ENCODE assay signal across 19 mouse cellular contexts in genomic region chr13:97491865-97492847, GRCm38 (mm10).
DNase-seq lines count a peak whose midpoint lies in the region; ATAC-seq and TF ChIP-seq lines count a peak whose summit lies in the region.
"Had no signal": no experiment of that assay in that cellular context is flagged by ENCODE, and none has a peak within 500 bp of the region (broad histone marks: within the 10 kb centered on the region; RNA-seq: fewer than 3 reads in every experiment).

No protein-coding gene starts in this region.

- WGBS in embryonic facial prominence, embryonic 15.5 days = 90% methylated on average over 19 of the region's 19 CpGs
- 93% methylated on average over 19 of the region's 19 CpGs for WGBS in embryonic facial prominence, embryonic 10.5 days
- WGBS in hindbrain, embryonic 13.5 days = 94% methylated on average over 19 of the region's 19 CpGs
- 93% methylated on average over 19 of the region's 19 CpGs for WGBS in neural tube, embryonic 15.5 days
- WGBS in forebrain, postnatal 0 days = 90% methylated on average over 19 of the region's 19 CpGs

- no peaks in the 10 kb centered on the region for H3K27me3 ChIP-seq in embryonic facial prominence, embryonic 15.5 days
- H3K27me3 ChIP-seq in embryonic facial prominence, embryonic 10.5 days (replicated peaks; ENCODE audit: low read depth, poor library complexity, severe bottlenecking) = 0 out of 2 replicates have a peak, but pooled peaks cover 9% of the 10 kb centered on the region
- H3K27me3 ChIP-seq in E14TG2a.4 (ENCODE audit: insufficient read depth, low read length) = no peaks in the 10 kb centered on the region
- no peaks in the 10 kb centered on the region for H3K27me3 ChIP-seq in hindbrain, embryonic 13.5 days
- no peaks in the 10 kb centered on the region for H3K27me3 ChIP-seq in neural tube, embryonic 15.5 days (replicated peaks)
- H3K27me3 ChIP-seq in forebrain, postnatal 0 days (ENCODE audit: insufficient read depth, low read length) = no peaks in the 10 kb centered on the region
- H3K27me3 ChIP-seq: neural tube, embryonic 13.5 days; stomach, embryonic 15.5 days had no signal

- DNase-seq in embryonic facial prominence, embryonic 10.5 days (ENCODE audit: low spot score) = no peak
- DNase-seq in frontal cortex, adult 2 months (ENCODE audit: extremely low spot score in 1 of 2, low spot score in 1 of 2) = peak; percentile 78 to 88
- DNase-seq in left cerebral cortex, postnatal 25 days (ENCODE audit: low spot score in 2 of 2) = peak; percentile 57 to 96
- DNase-seq in forebrain, postnatal 0 days = no peak
- DNase-seq: adrenal gland, postnatal 36 days; cerebellum, adult 9-10 months; kidney, adult 8-10 months; kidney, postnatal 25 days; liver; lung, adult 18-20 months; thymus, postnatal 25 days had no signal

- H3K9me3 ChIP-seq in embryonic facial prominence, embryonic 15.5 days (replicated peaks) = no peaks in the 10 kb centered on the region
- H3K9me3 ChIP-seq in embryonic facial prominence, embryonic 10.5 days = no peaks in the 10 kb centered on the region
- H3K9me3 ChIP-seq in E14TG2a.4 (ENCODE audit: low read length) = no peaks in the 10 kb centered on the region
- H3K9me3 ChIP-seq in hindbrain, embryonic 13.5 days = no peaks in the 10 kb centered on the region
- no peaks in the 10 kb centered on the region for H3K9me3 ChIP-seq in neural tube, embryonic 15.5 days (replicated peaks)
- no peaks in the 10 kb centered on the region for H3K9me3 ChIP-seq in forebrain, postnatal 0 days (ENCODE audit: low read length)
- H3K9me3 ChIP-seq: neural tube, embryonic 13.5 days; stomach, embryonic 15.5 days had no signal

- peaks cover 52% of the 10 kb centered on the region for H3K4me1 ChIP-seq in embryonic facial prominence, embryonic 15.5 days
- peaks cover 57% of the 10 kb centered on the region for H3K4me1 ChIP-seq in embryonic facial prominence, embryonic 10.5 days
- peaks cover 93% of the 10 kb centered on the region for H3K4me1 ChIP-seq in E14TG2a.4 (replicated peaks; ENCODE audit: low read depth, low read length)
- peaks cover 33% of the 10 kb centered on the region for H3K4me1 ChIP-seq in hindbrain, embryonic 13.5 days (replicated peaks)
- H3K4me1 ChIP-seq in neural tube, embryonic 15.5 days = peaks cover 26% of the 10 kb centered on the region
- H3K4me1 ChIP-seq in forebrain, postnatal 0 days (ENCODE audit: insufficient read depth) = no peaks in the 10 kb centered on the region

- no peak for ATAC-seq in embryonic facial prominence, embryonic 15.5 days (ENCODE audit: insufficient number of reproducible peaks, low FRiP score, low TSS enrichment, low read depth)
- no peak for ATAC-seq in hindbrain, embryonic 13.5 days (ENCODE audit: low FRiP score)
- no peak for ATAC-seq in neural tube, embryonic 15.5 days (ENCODE audit: low FRiP score)
- ATAC-seq in forebrain, postnatal 0 days = no peak
- ATAC-seq: CD4-positive, CD25-positive, alpha-beta regulatory T cell, adult 4 months; inflammation-experienced regulatory T-cells, adult 6 months had no signal

- no peak overlapping the region for H3K9ac ChIP-seq in embryonic facial prominence, embryonic 15.5 days
- no peak overlapping the region for H3K9ac ChIP-seq in hindbrain, embryonic 13.5 days
- H3K9ac ChIP-seq in neural tube, embryonic 15.5 days (replicated peaks) = no peak overlapping the region
- H3K9ac ChIP-seq in forebrain, postnatal 0 days = no peak overlapping the region
- H3K9ac ChIP-seq: neural tube, embryonic 13.5 days; stomach, embryonic 15.5 days had no signal

- no peak for TF ChIP-seq CTCF in E14TG2a.4 (conservative IDR thresholded peaks at IDR 0.05; ENCODE audit: low read length)
- TF ChIP-seq CTCF in forebrain, postnatal 0 days (IDR thresholded peaks at IDR 0.05; ENCODE audit: low read depth) = no peak

- H3K4me2 ChIP-seq in embryonic facial prominence, embryonic 15.5 days (replicated peaks) = no peak overlapping the region
- no peak overlapping the region for H3K4me2 ChIP-seq in hindbrain, embryonic 13.5 days
- H3K4me2 ChIP-seq in neural tube, embryonic 15.5 days = no peak overlapping the region
- no peak overlapping the region for H3K4me2 ChIP-seq in forebrain, postnatal 0 days (ENCODE audit: low read depth)
- H3K4me2 ChIP-seq: neural tube, embryonic 13.5 days; stomach, embryonic 15.5 days had no signal

- no peak overlapping the region for H3K4me3 ChIP-seq in embryonic facial prominence, embryonic 15.5 days (replicated peaks)
- H3K4me3 ChIP-seq in embryonic facial prominence, embryonic 10.5 days = no peak overlapping the region
- H3K4me3 ChIP-seq in E14TG2a.4 (replicated peaks; ENCODE audit: low read length) = 0 out of 2 replicates have a peak overlapping the region, but pooled peaks have one; percentile 24
- H3K4me3 ChIP-seq in hindbrain, embryonic 13.5 days = no peak overlapping the region
- H3K4me3 ChIP-seq in neural tube, embryonic 15.5 days (replicated peaks) = no peak overlapping the region
- H3K4me3 ChIP-seq in forebrain, postnatal 0 days (ENCODE audit: low read depth, low read length) = no peak overlapping the region
- H3K4me3 ChIP-seq: neural tube, embryonic 13.5 days; stomach, embryonic 15.5 days had no signal

- 0 out of 2 replicates have a peak overlapping the region, but pooled peaks have one; percentile 39 for H3K27ac ChIP-seq in embryonic facial prominence, embryonic 15.5 days (replicated peaks)
- no peak overlapping the region for H3K27ac ChIP-seq in embryonic facial prominence, embryonic 10.5 days (replicated peaks)
- no peak overlapping the region for H3K27ac ChIP-seq in hindbrain, embryonic 13.5 days
- H3K27ac ChIP-seq in neural tube, embryonic 15.5 days (replicated peaks) = no peak overlapping the region
- H3K27ac ChIP-seq in forebrain, postnatal 0 days (ENCODE audit: low read depth, low read length) = no peak overlapping the region
- H3K27ac ChIP-seq: neural tube, embryonic 13.5 days; stomach, embryonic 15.5 days had no signal

- H3K36me3 ChIP-seq in embryonic facial prominence, embryonic 15.5 days = no peaks in the 10 kb centered on the region
- no peaks in the 10 kb centered on the region for H3K36me3 ChIP-seq in embryonic facial prominence, embryonic 10.5 days (replicated peaks)
- peaks cover 99% of the 10 kb centered on the region for H3K36me3 ChIP-seq in E14TG2a.4 (ENCODE audit: insufficient read depth, low read length)
- no peaks in the 10 kb centered on the region for H3K36me3 ChIP-seq in hindbrain, embryonic 13.5 days
- no peaks in the 10 kb centered on the region for H3K36me3 ChIP-seq in neural tube, embryonic 15.5 days
- H3K36me3 ChIP-seq in forebrain, postnatal 0 days (ENCODE audit: insufficient read depth) = no peaks in the 10 kb centered on the region
- H3K36me3 ChIP-seq: neural tube, embryonic 13.5 days; stomach, embryonic 15.5 days had no signal

- intact Hi-C loops in left cerebral cortex, postnatal 25 days (cut with DNase I) = loop anchor here (2.0 to 5.0 kb wide), 5 partner anchors 40 to 250 kb away; partner anchors contain the start of gene Enc1

Comparison
In these comparisons a context has a peak if more than half of its experiments do, and no peak if none do; other contexts are left out.
1. DNase-seq: peak in frontal cortex, adult 2 months (2 of 2) and left cerebral cortex, postnatal 25 days (2 of 2); none in embryonic facial prominence, embryonic 10.5 days (single experiment) and forebrain, postnatal 0 days (single experiment).